Mouse (Mus musculus): ENCODE measurements at regions not wholly inside any gene's neighbourhood (a gene's known extent, or its start where the extent isn't known, plus 50 kb on each side); places are given as distances from the start of the nearest gene placed in this dataset.

DNA sequence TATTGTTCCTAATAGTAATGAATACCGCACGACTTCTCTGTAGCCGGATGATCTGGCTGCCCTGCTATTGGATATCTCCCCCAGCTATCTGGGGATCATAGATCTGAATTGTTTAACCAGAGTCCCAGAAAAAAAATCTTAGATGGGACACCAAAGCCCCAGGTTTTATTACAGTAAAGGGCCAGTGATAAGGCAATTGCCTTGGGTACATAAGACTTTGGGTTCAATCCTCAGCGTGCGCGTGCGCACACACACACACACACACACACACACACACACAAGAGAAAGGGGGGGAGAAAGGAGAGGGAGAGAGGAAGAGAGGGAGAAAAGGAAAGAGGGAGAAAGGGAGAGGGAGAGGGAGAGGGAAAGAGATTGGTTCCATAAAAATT lies 270.4 kb upstream of the Zfp703 start:
- ATAC-seq (replicated peaks; ENCODE audit: low FRiP score, low TSS enrichment, poor library complexity, severe bottlenecking): no peak

DNA sequence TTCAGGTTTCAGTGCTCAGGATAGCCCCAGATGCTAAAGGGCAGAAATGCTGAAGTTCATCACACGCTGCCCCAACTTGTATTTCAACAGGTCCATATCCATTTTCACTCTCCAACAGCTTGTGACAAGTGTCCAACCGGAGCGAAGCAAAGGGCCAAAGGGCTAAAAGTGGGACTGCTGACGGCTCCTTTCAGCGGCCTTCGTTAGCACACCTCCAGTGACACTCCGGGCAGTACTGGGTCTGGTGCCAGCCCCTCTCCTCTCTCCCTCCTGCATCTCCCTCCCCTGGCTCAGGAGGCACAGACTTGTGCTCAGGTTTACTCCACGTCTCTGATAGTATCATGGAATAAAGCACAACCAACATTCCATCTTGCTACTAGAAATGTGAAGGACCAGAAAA lies 263.3 kb upstream of the Zfp703 start:
- no peak for ATAC-seq (replicated peaks; ENCODE audit: low FRiP score, low TSS enrichment, poor library complexity, severe bottlenecking)

DNA sequence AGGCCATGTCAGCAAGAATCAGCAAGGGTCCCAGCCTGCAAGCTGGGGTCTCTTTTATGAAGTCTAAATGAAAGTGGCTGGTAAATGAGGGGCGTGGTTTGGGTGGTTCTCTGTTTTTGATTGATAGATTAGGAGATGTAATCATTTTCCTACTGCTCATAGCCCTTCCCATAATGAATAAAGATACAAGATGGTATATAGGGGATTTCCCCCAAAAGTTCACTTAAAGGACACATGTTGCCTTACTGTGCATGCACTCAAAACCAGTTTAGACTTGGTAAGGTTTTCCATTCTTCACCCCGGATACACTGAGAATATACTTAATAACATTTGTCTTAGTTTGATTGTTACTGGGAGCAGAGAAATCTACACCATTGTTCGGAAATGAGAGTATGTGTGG lies 262.4 kb upstream of the Zfp703 start:
- no peak for ATAC-seq (replicated peaks; ENCODE audit: low FRiP score, low TSS enrichment, poor library complexity, severe bottlenecking)

DNA sequence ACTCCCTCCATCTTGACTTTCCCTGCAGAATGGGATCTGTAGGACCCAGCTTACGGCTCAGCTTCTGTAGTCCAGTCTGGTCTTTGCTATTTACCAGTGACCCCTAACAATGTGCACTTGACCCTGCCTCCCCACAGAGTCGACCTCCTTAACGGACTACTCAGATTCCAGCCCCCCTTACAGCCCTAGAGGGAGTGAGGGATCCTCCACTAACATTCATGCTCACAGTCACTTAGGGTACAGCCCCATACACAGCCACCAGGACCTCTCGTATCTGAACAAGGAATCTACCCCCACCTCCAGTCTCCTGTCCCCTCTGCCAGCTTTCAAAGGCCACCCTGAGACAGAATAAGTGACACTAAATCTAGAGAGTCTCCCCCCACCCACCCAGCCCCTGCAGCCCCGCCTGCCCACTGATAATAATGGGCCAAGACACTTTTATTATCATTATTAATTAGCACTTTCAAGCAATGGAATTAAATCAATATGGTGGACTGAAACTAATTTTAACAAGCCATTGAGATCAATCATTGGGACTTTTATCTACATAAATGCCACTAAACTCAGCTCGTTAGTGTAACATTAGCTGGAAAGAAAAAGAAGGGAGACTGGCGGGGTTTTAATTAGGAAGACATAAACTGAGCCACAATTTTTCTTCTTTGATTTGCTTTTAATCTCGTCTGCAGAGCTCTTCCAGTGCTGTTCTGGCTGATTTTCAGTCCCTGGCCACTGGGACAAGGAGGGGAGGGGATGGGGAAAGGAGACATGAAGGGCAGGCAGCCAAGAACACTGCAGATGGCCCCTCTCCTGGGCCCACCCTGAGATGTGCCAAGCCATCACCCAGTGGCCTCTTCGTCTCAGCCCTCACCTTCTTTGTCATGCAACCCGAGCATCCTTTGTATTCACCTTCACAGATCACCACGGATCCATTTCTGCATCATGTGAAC lies 258.4 kb upstream of the Zfp703 start:
- no peak for ATAC-seq (replicated peaks; ENCODE audit: low FRiP score, low TSS enrichment, poor library complexity, severe bottlenecking)

DNA sequence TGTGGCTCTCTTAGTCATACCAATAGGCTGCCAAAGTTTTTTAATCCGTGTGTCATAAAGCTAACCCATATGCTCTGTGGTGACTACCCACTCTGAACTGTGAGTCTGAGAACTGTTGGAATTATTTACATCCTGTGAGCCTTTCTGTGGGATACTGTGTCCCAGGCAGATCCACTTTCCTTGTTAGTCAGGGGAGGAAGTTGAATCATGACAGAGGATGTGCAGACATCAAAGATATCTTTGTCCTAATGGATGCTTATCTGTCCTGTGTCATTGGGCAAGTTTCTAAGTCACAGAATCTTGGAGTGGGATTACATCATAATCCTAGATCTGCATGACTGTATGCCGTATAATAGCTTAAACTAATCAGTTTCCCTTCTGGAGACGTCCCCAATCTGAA lies 254.4 kb upstream of the Zfp703 start:
- ATAC-seq (replicated peaks; ENCODE audit: low FRiP score, low TSS enrichment, poor library complexity, severe bottlenecking): no peak

- no peak for ATAC-seq (replicated peaks; ENCODE audit: low FRiP score, low TSS enrichment, poor library complexity, severe bottlenecking)
Measured at GRCm38 (mm10) chr8:26724628-26725027, 252.5 kb upstream of the Zfp703 start.

DNA sequence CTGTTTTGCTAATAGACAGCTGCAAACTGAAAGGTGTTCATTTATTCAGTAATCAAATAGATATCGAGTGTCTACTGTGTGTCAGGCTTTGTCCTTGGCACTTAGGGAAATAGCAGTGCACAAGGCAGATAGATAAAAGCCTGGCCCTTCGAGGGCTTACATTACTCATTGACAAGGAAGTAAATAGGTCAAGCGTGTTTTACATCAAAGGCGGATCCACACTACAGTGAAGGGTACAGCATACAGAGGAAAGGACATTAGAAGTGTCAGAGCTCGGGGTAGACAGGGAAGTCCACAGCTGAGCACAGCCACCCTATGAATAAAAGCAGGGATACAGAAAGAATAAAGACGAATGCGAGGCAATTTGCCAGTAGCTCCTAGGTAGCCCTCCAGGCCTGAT lies 251.6 kb upstream of the Zfp703 start:
- no peak for ATAC-seq (replicated peaks; ENCODE audit: low FRiP score, low TSS enrichment, poor library complexity, severe bottlenecking)

DNA sequence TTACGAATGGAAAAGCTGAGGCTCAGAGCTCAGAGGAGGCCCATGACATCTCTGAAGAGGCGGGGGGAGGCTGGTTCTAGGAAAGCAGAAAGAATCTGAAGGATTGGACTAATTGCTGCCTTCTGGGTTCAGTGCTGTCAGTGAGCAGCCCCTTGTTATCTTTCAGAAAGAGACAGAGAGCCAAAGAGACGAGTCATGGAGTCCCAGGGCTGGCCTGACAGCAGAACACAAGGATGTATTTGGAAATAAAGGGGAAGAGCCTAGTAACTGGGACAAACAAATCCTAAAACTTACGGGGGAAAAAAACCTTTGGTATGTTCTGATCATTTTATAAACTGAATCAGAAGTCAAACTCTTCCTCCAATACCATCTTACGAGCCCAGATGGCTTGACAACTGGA lies 247.8 kb upstream of the Zfp703 start:
- ATAC-seq (replicated peaks; ENCODE audit: low FRiP score, low TSS enrichment, poor library complexity, severe bottlenecking): no peak

DNA sequence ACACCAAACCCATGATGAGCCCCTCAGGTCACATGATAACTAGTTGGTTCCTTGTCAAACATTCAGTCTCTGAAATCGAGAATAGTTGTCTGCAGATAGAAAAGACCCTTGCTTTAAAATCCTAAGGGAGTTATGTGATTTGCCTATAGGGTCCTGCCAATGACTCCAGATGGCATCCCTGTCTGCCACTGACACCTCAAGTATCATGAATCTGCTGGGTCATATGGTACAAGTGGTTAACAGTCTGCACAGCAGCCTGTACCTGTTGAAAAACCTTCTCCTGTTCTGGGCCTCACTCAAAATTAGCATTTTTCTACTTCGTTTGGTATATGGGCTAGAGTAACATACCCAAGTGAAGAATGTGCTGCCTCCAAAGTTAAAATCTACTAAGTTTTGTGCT lies 246.0 kb upstream of the Zfp703 start:
- ATAC-seq (replicated peaks; ENCODE audit: low FRiP score, low TSS enrichment, poor library complexity, severe bottlenecking): no peak

GRCm38 (mm10) chr8:26744424-26744823 lies 232.7 kb upstream of the Zfp703 start:
- no peak for ATAC-seq (replicated peaks; ENCODE audit: low FRiP score, low TSS enrichment, poor library complexity, severe bottlenecking)

GRCm38 (mm10) chr8:26746811-26747210 lies 230.3 kb upstream of the Zfp703 start:
- 0 out of 2 replicates have a peak, but pooled peaks have one; percentile 5 for ATAC-seq (replicated peaks; ENCODE audit: low FRiP score, low TSS enrichment, poor library complexity, severe bottlenecking)

- ATAC-seq (replicated peaks; ENCODE audit: low FRiP score, low TSS enrichment, poor library complexity, severe bottlenecking): peak; percentile 92
Measured at GRCm38 (mm10) chr8:26747241-26747972, 229.7 kb upstream of the Zfp703 start.

GRCm38 (mm10) chr8:26748161-26748971 lies 228.8 kb upstream of the Zfp703 start:
- peak; percentile 66 for ATAC-seq (replicated peaks; ENCODE audit: low FRiP score, low TSS enrichment, poor library complexity, severe bottlenecking)

- no peak for ATAC-seq (replicated peaks; ENCODE audit: low FRiP score, low TSS enrichment, poor library complexity, severe bottlenecking)
Measured at GRCm38 (mm10) chr8:26748972-26749291, 228.2 kb upstream of the Zfp703 start.

DNA sequence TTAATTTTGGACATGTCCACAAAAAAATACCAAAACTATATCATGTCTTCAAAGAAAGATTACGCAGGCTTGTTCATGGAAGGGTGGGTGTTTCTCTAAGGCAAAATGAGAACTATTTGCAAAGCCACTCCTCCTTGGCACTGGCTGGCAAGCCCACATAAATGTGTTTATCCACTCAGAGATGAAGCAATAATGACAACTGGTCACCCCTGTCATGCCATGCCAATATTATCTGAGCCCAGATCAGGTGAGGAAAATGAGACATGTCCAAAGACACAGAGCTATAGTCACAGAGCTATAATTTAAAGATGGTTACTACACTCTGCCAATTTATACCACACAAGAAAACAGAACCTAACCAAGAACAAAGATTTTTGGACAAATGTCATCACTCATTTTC lies 227.0 kb upstream of the Zfp703 start:
- ATAC-seq (replicated peaks; ENCODE audit: low FRiP score, low TSS enrichment, poor library complexity, severe bottlenecking): no peak

- ATAC-seq (replicated peaks; ENCODE audit: low FRiP score, low TSS enrichment, poor library complexity, severe bottlenecking): no peak
Measured at GRCm38 (mm10) chr8:26751651-26752050, 225.5 kb upstream of the Zfp703 start.

DNA sequence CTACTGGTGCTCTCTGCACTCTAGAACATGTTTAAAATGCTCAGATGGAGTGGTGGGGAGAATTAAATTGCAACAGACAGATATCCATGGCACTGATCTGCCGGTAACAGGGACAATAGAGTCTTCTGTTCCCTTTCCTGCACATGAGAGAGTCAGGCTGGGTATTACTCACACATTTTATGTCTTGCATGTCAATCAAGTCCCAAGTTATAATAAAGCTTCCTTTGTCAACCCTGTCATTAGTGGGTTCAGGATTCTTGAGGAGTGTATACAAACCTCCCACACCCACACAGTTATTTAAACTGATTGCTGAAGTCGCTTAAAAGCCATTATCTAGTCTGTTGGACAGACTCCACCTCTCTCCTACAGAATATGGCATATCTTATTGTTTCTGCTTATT lies 220.7 kb upstream of the Zfp703 start:
- ATAC-seq (replicated peaks; ENCODE audit: low FRiP score, low TSS enrichment, poor library complexity, severe bottlenecking): no peak

GRCm38 (mm10) chr8:26760726-26761125 lies 216.4 kb upstream of the Zfp703 start:
- ATAC-seq (replicated peaks; ENCODE audit: low FRiP score, low TSS enrichment, poor library complexity, severe bottlenecking): no peak

DNA sequence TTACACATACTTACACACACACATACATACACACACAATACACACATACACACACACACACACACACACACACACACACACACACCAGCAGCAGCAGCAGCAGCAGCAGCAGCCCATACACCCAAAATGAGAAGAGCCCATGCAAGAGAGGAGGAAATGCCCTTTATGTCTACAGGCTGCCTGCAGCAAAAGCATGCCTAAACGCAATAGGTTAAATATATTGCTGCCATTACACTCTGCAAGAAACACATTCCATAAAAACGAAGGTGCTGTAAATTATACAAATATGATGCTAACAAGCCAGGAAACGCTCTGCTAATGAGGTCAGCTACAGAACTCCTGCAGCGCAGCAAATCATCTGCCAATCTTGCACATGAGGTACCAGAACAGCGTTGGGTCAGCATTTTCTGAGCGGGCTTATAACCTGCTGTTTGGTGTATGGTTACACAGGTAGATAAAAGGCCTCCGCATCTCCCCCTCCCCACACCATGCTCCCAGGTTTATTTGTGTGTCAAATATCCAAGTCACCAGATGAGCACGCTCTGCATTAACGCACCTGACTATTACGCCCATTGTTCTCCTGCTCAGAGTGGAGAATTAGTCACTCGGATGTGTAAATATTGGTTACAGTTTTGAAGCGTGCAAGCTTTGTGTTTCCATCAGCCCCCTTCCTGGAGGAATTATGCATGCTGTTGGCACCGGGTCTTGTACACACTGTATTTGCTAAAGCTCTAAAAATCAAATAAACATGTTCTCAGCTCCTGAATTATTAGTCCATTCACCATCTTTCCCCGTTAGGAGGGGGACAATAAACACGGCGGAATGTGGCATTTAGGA lies 214.0 kb upstream of the Zfp703 start:
- ATAC-seq (replicated peaks; ENCODE audit: low FRiP score, low TSS enrichment, poor library complexity, severe bottlenecking): no peak
